ENCODE assay signal across 21 mouse cellular contexts in the genomic region with DNA sequence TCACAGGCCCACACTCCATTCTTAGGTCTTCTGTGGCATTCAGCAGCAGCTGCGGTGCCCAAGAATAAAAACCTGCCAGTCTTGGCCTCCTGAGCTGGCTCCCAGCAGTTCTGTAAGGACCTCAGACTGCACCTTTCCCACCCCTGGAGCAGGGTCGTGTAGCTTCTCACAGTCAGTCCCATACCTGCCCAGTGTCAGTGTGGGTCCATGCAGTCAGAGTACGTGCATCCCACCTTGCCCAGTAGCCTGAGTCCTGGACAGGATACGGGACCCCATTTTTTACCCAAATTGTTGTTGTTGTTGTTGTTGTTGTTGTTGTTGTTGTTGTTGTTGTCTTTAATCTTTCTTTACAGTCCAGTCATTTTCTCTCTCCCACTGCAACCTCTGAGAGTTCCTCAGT.
DNase-seq lines count a peak whose midpoint lies in the region; ATAC-seq lines count a peak whose summit lies in the region.
"Had no signal": no experiment of that assay in that cellular context is flagged by ENCODE, and none has a peak within 500 bp of the region (broad histone marks: within the 10 kb centered on the region; RNA-seq: fewer than 3 reads in every experiment).

No protein-coding gene starts in this region.

- H3K27me3 ChIP-seq in kidney, embryonic 16.5 days (ENCODE audit: insufficient read depth, low read length), result no peaks in the 10 kb centered on the region
- H3K27me3 ChIP-seq in midbrain, embryonic 11.5 days (ENCODE audit: control insufficient read depth, insufficient read depth, low read length), result no peaks in the 10 kb centered on the region
- no peaks in the 10 kb centered on the region for H3K27me3 ChIP-seq in midbrain, embryonic 15.5 days (replicated peaks)
- H3K27me3 ChIP-seq: embryonic facial prominence, embryonic 13.5 days; embryonic facial prominence, embryonic 15.5 days; forebrain, embryonic 12.5 days had no signal

- no peak overlapping the region for H3K27ac ChIP-seq in kidney, embryonic 16.5 days (ENCODE audit: low read length)
- no peak overlapping the region for H3K27ac ChIP-seq in midbrain, embryonic 11.5 days (ENCODE audit: low read depth, low read length)
- H3K27ac ChIP-seq in midbrain, embryonic 15.5 days, result no peak overlapping the region
- H3K27ac ChIP-seq: embryonic facial prominence, embryonic 13.5 days; embryonic facial prominence, embryonic 15.5 days; forebrain, embryonic 10.5 days; forebrain, embryonic 12.5 days had no signal

- H3K4me1 ChIP-seq in kidney, embryonic 16.5 days (ENCODE audit: insufficient read depth, low read length), result no peaks in the 10 kb centered on the region
- no peaks in the 10 kb centered on the region for H3K4me1 ChIP-seq in midbrain, embryonic 11.5 days (ENCODE audit: control insufficient read depth, insufficient read depth, low read length)
- no peaks in the 10 kb centered on the region for H3K4me1 ChIP-seq in midbrain, embryonic 15.5 days
- H3K4me1 ChIP-seq: embryonic facial prominence, embryonic 13.5 days; embryonic facial prominence, embryonic 15.5 days; forebrain, embryonic 10.5 days; forebrain, embryonic 12.5 days had no signal

- H3K4me2 ChIP-seq in kidney, embryonic 16.5 days (replicated peaks; ENCODE audit: low read depth, low read length), result no peak overlapping the region
- no peak overlapping the region for H3K4me2 ChIP-seq in midbrain, embryonic 11.5 days
- H3K4me2 ChIP-seq in midbrain, embryonic 15.5 days, result no peak overlapping the region
- H3K4me2 ChIP-seq: embryonic facial prominence, embryonic 13.5 days; embryonic facial prominence, embryonic 15.5 days; forebrain, embryonic 12.5 days had no signal

- no peaks in the 10 kb centered on the region for H3K9me3 ChIP-seq in kidney, embryonic 16.5 days (ENCODE audit: low read length)
- H3K9me3 ChIP-seq in midbrain, embryonic 11.5 days (ENCODE audit: control insufficient read depth, low read length), result no peaks in the 10 kb centered on the region
- H3K9me3 ChIP-seq in midbrain, embryonic 15.5 days, result no peaks in the 10 kb centered on the region
- H3K9me3 ChIP-seq: embryonic facial prominence, embryonic 13.5 days; embryonic facial prominence, embryonic 15.5 days; forebrain, embryonic 10.5 days; forebrain, embryonic 12.5 days had no signal

- ATAC-seq in kidney, embryonic 16.5 days (ENCODE audit: low FRiP score, low TSS enrichment), result 0 out of 2 replicates have a peak, but pooled peaks have one; percentile 46
- ATAC-seq in midbrain, embryonic 11.5 days (ENCODE audit: low FRiP score), result 0 out of 2 replicates have a peak, but pooled peaks have one; percentile 46
- no peak for ATAC-seq in midbrain, embryonic 15.5 days (replicated peaks)
- ATAC-seq: forebrain, embryonic 14.5 days; forebrain, embryonic 16.5 days had no signal

- no peak for DNase-seq in kidney, postnatal 14 days
- DNase-seq in midbrain, embryonic 11.5 days (ENCODE audit: low spot score, missing footprints), result no peak
- DNase-seq: adrenal gland, adult 2 months; adrenal gland, postnatal 10 days; adrenal gland, postnatal 25 days; cerebellum, adult 11 months; cerebellum, adult 18-20 months; cerebellum, adult 8-10 months; cerebellum, adult 9-11 months; cerebellum, postnatal 14 days; cerebellum, postnatal 36 days; embryo, embryonic 11 days had no signal

- WGBS in kidney, embryonic 16.5 days, result 91% methylated on average over 4 of the region's 4 CpGs
- 87% methylated on average over 4 of the region's 4 CpGs for whole genome bisulfite sequencing in midbrain, embryonic 11.5 days
- WGBS in midbrain, embryonic 15.5 days, result 90% methylated on average over 4 of the region's 4 CpGs

- H3K9ac ChIP-seq in kidney, embryonic 16.5 days (replicated peaks; ENCODE audit: low read length), result no peak overlapping the region
- H3K9ac ChIP-seq in midbrain, embryonic 11.5 days (ENCODE audit: low read length), result no peak overlapping the region
- no peak overlapping the region for H3K9ac ChIP-seq in midbrain, embryonic 15.5 days
- H3K9ac ChIP-seq: embryonic facial prominence, embryonic 13.5 days; embryonic facial prominence, embryonic 15.5 days; forebrain, embryonic 12.5 days had no signal

- H3K36me3 ChIP-seq in kidney, embryonic 16.5 days (ENCODE audit: insufficient read depth, low read length), result no peaks in the 10 kb centered on the region
- H3K36me3 ChIP-seq in midbrain, embryonic 11.5 days (ENCODE audit: control insufficient read depth, insufficient read depth, low read length), result no peaks in the 10 kb centered on the region
- H3K36me3 ChIP-seq in midbrain, embryonic 15.5 days (replicated peaks), result no peaks in the 10 kb centered on the region
- H3K36me3 ChIP-seq: embryonic facial prominence, embryonic 13.5 days; embryonic facial prominence, embryonic 15.5 days; forebrain, embryonic 10.5 days; forebrain, embryonic 12.5 days had no signal

- no peak overlapping the region for H3K4me3 ChIP-seq in kidney, embryonic 16.5 days (ENCODE audit: low read length)
- no peak overlapping the region for H3K4me3 ChIP-seq in midbrain, embryonic 11.5 days (ENCODE audit: low read depth, low read length)
- no peak overlapping the region for H3K4me3 ChIP-seq in midbrain, embryonic 15.5 days
- H3K4me3 ChIP-seq: embryonic facial prominence, embryonic 13.5 days; embryonic facial prominence, embryonic 15.5 days; erythroblast, embryonic 14.5 days; forebrain, embryonic 10.5 days; forebrain, embryonic 12.5 days had no signal
